Mouse (Mus musculus): ENCODE data around the gene Map2k7. TPM values are rescaled to one million over a fixed set of nuclear protein-coding genes. Genes with fewer than 3 reads are reported as not detected.

Map2k7 gene
- total and polyA plus RNA-seq, 3 experiments: 25.8 to 115 TPM; not detected in 1

- no peak for TF ChIP-seq JUND (IDR thresholded peaks at IDR 0.05; ENCODE audit: low read depth, low read length)
These were observed 8.8 kb upstream of the Map2k7 start (continued) for GRCm38 (mm10) chr8:4229784-4230183.

- Histone ChIP-seq H3K36me3 (ENCODE audit: control insufficient read depth in 1 of 2, insufficient read depth in 2 of 2, low read length in 2 of 2) (no peaks in the 10 kb centered on the region; a peak in 2 of 4 replicates), H3K27ac (ENCODE audit: control insufficient read depth, low read depth, low read length) (no peak overlapping the region), H3K9ac (ENCODE audit: control insufficient read depth, low read depth, low read length, poor library complexity, severe bottlenecking) (no peak overlapping the region), H3K27me3 (ENCODE audit: control insufficient read depth in 1 of 2, insufficient read depth in 2 of 2, low read length in 2 of 2) (no peaks in the 10 kb centered on the region; a peak in 1 of 4 replicates), H3K79me2 (ENCODE audit: control insufficient read depth, insufficient read depth, low read length, poor library complexity) (no peaks in the 10 kb centered on the region), H3K4me3 (ENCODE audit: control insufficient read depth in 1 of 2, insufficient read depth in 1 of 2, low read depth in 2 of 2, low read length in 2 of 2) (no peak overlapping the region), H3K9me3 (replicated peaks; ENCODE audit: insufficient read depth, low read length) (no peaks in the 10 kb centered on the region), H3K4me1 (ENCODE audit: control insufficient read depth in 1 of 2, insufficient read depth in 2 of 2, low read length in 2 of 2) (peaks cover 0 to 23% of the 10 kb centered on the region in 2 experiments; a peak in 3 of 4 replicates)
- peak; percentile 28 for DNase-seq (ENCODE audit: low read depth, low spot score)
- no peak for TF ChIP-seq NELFE (IDR thresholded peaks at IDR 0.05; ENCODE audit: low read depth, low read length)
- peak; percentile 36 to 54; a peak in 2 of 4 replicates for TF ChIP-seq EP300 (IDR thresholded peaks at IDR 0.05; ENCODE audit: low read depth in 1 of 2, low read length in 2 of 2)
- TF ChIP-seq TCF12 (IDR thresholded peaks at IDR 0.05; ENCODE audit: low read depth, low read length): peak; percentile 55; the same call in 1 of the 2 replicates
These were observed 7.8 kb upstream of the Map2k7 start for GRCm38 (mm10) chr8:4230612-4231351.

- DNase-seq (ENCODE audit: low read depth, low spot score): peak; percentile 77
- TF ChIP-seq USF1 (IDR thresholded peaks at IDR 0.05; ENCODE audit: low read depth, low read length) (no peak), MYC (IDR thresholded peaks at IDR 0.05; ENCODE audit: low read depth, low read length) (no peak), RCOR1 (IDR thresholded peaks at IDR 0.05; ENCODE audit: low read depth, low read length) (no peak), EP300 (IDR thresholded peaks at IDR 0.05; ENCODE audit: low read depth in 1 of 2, low read length in 2 of 2) (0 out of 4 replicates have a peak, but pooled peaks of 1 of the 2 experiments have one; percentile 2), ZMIZ1 (IDR thresholded peaks at IDR 0.05; ENCODE audit: low read depth, low read length) (peak; percentile 11; the same call in 1 of the 2 replicates), BHLHE40 (IDR thresholded peaks at IDR 0.05; ENCODE audit: borderline replicate concordance, low read depth, low read length) (no peak), MEF2A (IDR thresholded peaks at IDR 0.05; ENCODE audit: extremely low read depth, insufficient replicate concordance, low read depth, low read length, poor library complexity, severe bottlenecking) (no peak), MAZ (IDR thresholded peaks at IDR 0.05; ENCODE audit: low read depth, low read length) (no peak), UBTF (IDR thresholded peaks at IDR 0.05; ENCODE audit: borderline replicate concordance, insufficient read depth, low read depth, low read length) (no peak), MAFK (IDR thresholded peaks at IDR 0.05; ENCODE audit: borderline replicate concordance, low read depth, low read length) (no peak), GABPA (IDR thresholded peaks at IDR 0.05; ENCODE audit: low read depth, low read length) (no peak), SMC3 (IDR thresholded peaks at IDR 0.05; ENCODE audit: low read depth, low read length) (no peak), GATA1 (IDR thresholded peaks at IDR 0.05; ENCODE audit: low read depth, low read length) (no peak), JUND (IDR thresholded peaks at IDR 0.05; ENCODE audit: low read depth, low read length) (no peak), POLR2AphosphoS5 (IDR thresholded peaks at IDR 0.05; ENCODE audit: borderline replicate concordance, low read depth, low read length) (no peak; the same call in 1 of the 2 replicates), POLR2A (IDR thresholded peaks at IDR 0.05; ENCODE audit: control insufficient read depth in 1 of 2, insufficient read depth in 1 of 2, low read depth in 1 of 2, low read length in 2 of 2, poor library complexity in 1 of 2) (peak in 1 of 2 experiments; percentile 12; a peak in 1 of 4 replicates), TAL1 (IDR thresholded peaks at IDR 0.05; ENCODE audit: low read length) (no peak), NELFE (IDR thresholded peaks at IDR 0.05; ENCODE audit: low read depth, low read length) (no peak), MAX (IDR thresholded peaks at IDR 0.05; ENCODE audit: low read length) (no peak), TCF12 (IDR thresholded peaks at IDR 0.05; ENCODE audit: low read depth, low read length) (0 out of 2 replicates have a peak, but pooled peaks have one; percentile 6), CHD1 (IDR thresholded peaks at IDR 0.05; ENCODE audit: low read depth, low read length) (0 out of 2 replicates have a peak, but pooled peaks have one; percentile 23), HCFC1 (IDR thresholded peaks at IDR 0.05; ENCODE audit: low read depth, low read length) (no peak), NRF1 (IDR thresholded peaks at IDR 0.05; ENCODE audit: insufficient read depth, low read depth, low read length, poor library complexity, severe bottlenecking) (no peak), SIN3A (IDR thresholded peaks at IDR 0.05; ENCODE audit: low read length) (peak; percentile 42), ZKSCAN1 (IDR thresholded peaks at IDR 0.05; ENCODE audit: low read depth, low read length) (no peak)
These were observed 616 bp upstream of the Map2k7 start for GRCm38 (mm10) chr8:4237814-4238433.

More at GRCm38 (mm10) chr8:4237814-4238433, 616 bp upstream of the Map2k7 start:
- peak overlapping the region; percentile 60 to 72 for H3K4me3 ChIP-seq (ENCODE audit: control insufficient read depth in 1 of 2, insufficient read depth in 1 of 2, low read depth in 2 of 2, low read length in 2 of 2)
- H3K27me3 ChIP-seq (ENCODE audit: control insufficient read depth in 1 of 2, insufficient read depth in 2 of 2, low read length in 2 of 2): no peaks in the 10 kb centered on the region
- peaks cover 2 to 15% of the 10 kb centered on the region in 2 experiments; a peak in 3 of 4 replicates for H3K36me3 ChIP-seq (ENCODE audit: control insufficient read depth in 1 of 2, insufficient read depth in 2 of 2, low read length in 2 of 2)
- peak overlapping the region; percentile 93 for H3K27ac ChIP-seq (ENCODE audit: control insufficient read depth, low read depth, low read length)
- peaks cover 0 to 18% of the 10 kb centered on the region in 2 experiments; a peak in 2 of 4 replicates for H3K4me1 ChIP-seq (ENCODE audit: control insufficient read depth in 1 of 2, insufficient read depth in 2 of 2, low read length in 2 of 2)
- H3K79me2 ChIP-seq (ENCODE audit: control insufficient read depth, insufficient read depth, low read length, poor library complexity): peaks cover 32% of the 10 kb centered on the region
- no peaks in the 10 kb centered on the region for H3K9me3 ChIP-seq (replicated peaks; ENCODE audit: insufficient read depth, low read length)
- H3K9ac ChIP-seq (ENCODE audit: control insufficient read depth, low read depth, low read length, poor library complexity, severe bottlenecking): peak overlapping the region; percentile 85
